Mouse (Mus musculus) megakaryocyte, embryonic 14.5 days (primary cell): ENCODE measurements around the gene Inpp4a.

Experiments
- FLI1 ChIP-seq: IDR thresholded peaks from 2 replicates; pipeline ENCODE4 v1.6.1; 2012; ENCODE audit warnings: low read length, inconsistent platforms, mixed read lengths
- GATA1 ChIP-seq: IDR thresholded peaks from 3 replicates; pipeline ENCODE4 v1.6.1; 2012; ENCODE audit warnings: mixed read lengths, low read length, inconsistent platforms, borderline replicate concordance

- TF ChIP-seq GATA1 (no peak), FLI1 (no peak)
Observed at GRCm38 (mm10) chr1:37399734-37400133, 100.1 kb downstream of the Inpp4a start.
